Mouse (Mus musculus): Measurements from ENCODE around the gene Serpinc1.
A peak's percentile ranks its signal among the peaks of the same experiment; 100 is the strongest.
"Not testable (repeated sequence)": the region's sequence is repeated elsewhere in the genome, so short reads cannot be mapped to it uniquely, and the experiment has no call there.

Serpinc1 gene

GRCm38 (mm10) chr1:161020051-161020450 is 41.7 kb downstream of the Serpinc1 start:
- DNase-seq (ENCODE audit: inconsistent age in 2 of 2, low spot score in 1 of 2): no peak

- DNase-seq (ENCODE audit: inconsistent age in 2 of 2, low spot score in 1 of 2): peak in 1 of 2 experiments; percentile 71
These were observed 47.2 kb downstream of the Serpinc1 start for GRCm38 (mm10) chr1:161025410-161026210.

GRCm38 (mm10) chr1:161027196-161027595 is 48.8 kb downstream of the Serpinc1 start:
- DNase-seq (ENCODE audit: inconsistent age in 2 of 2, low spot score in 1 of 2): no peak

GRCm38 (mm10) chr1:161028427-161028826 is 50.0 kb downstream of the Serpinc1 start:
- not testable (repeated sequence) for DNase-seq (ENCODE audit: inconsistent age in 2 of 2, low spot score in 1 of 2)

- DNase-seq (ENCODE audit: inconsistent age in 2 of 2, low spot score in 1 of 2): no peak
These were observed 51.7 kb downstream of the Serpinc1 start for GRCm38 (mm10) chr1:161030058-161030457.

- DNase-seq (ENCODE audit: inconsistent age in 2 of 2, low spot score in 1 of 2): peak in 1 of 2 experiments; percentile 39
These were observed 53.5 kb downstream of the Serpinc1 start for GRCm38 (mm10) chr1:161031881-161032280.

- peak; percentile 79 to 90 for DNase-seq (ENCODE audit: inconsistent age in 2 of 2, low spot score in 1 of 2)
These were observed 54.0 kb downstream of the Serpinc1 start for GRCm38 (mm10) chr1:161032345-161032744.

GRCm38 (mm10) chr1:161033856-161034434 is 55.6 kb downstream of the Serpinc1 start:
- DNase-seq (ENCODE audit: inconsistent age in 2 of 2, low spot score in 1 of 2): no peak

- peak; percentile 99 to 100 for DNase-seq (ENCODE audit: inconsistent age in 2 of 2, low spot score in 1 of 2)
These were observed 56.3 kb downstream of the Serpinc1 start, which contains the start of gene Zbtb37 for GRCm38 (mm10) chr1:161034435-161035280. Gene Zbtb37, minus strand, starts transcription at chr1:161034849.

GRCm38 (mm10) chr1:161035281-161035785 is 56.9 kb downstream of the Serpinc1 start:
- DNase-seq (ENCODE audit: inconsistent age in 2 of 2, low spot score in 1 of 2): no peak

- DNase-seq (ENCODE audit: inconsistent age in 2 of 2, low spot score in 1 of 2): peak in 1 of 2 experiments; percentile 30
These were observed 57.5 kb downstream of the Serpinc1 start for GRCm38 (mm10) chr1:161035786-161036404.

GRCm38 (mm10) chr1:161036411-161036841 is 58.0 kb downstream of the Serpinc1 start:
- DNase-seq (ENCODE audit: inconsistent age in 2 of 2, low spot score in 1 of 2): peak; percentile 26 to 70

GRCm38 (mm10) chr1:161037026-161037425 is 58.6 kb downstream of the Serpinc1 start:
- DNase-seq (ENCODE audit: inconsistent age in 2 of 2, low spot score in 1 of 2): no peak

- peak in 1 of 2 experiments; percentile 37 for DNase-seq (ENCODE audit: inconsistent age in 2 of 2, low spot score in 1 of 2)
These were observed 59.2 kb downstream of the Serpinc1 start for GRCm38 (mm10) chr1:161037599-161037998.

GRCm38 (mm10) chr1:161038004-161038403 is 59.6 kb downstream of the Serpinc1 start:
- no peak for DNase-seq (ENCODE audit: inconsistent age in 2 of 2, low spot score in 1 of 2)

GRCm38 (mm10) chr1:161038968-161039721 is 60.8 kb downstream of the Serpinc1 start:
- DNase-seq (ENCODE audit: inconsistent age in 2 of 2, low spot score in 1 of 2): peak in 1 of 2 experiments; percentile 54

- DNase-seq (ENCODE audit: inconsistent age in 2 of 2, low spot score in 1 of 2): peak in 1 of 2 experiments; percentile 66
These were observed 61.5 kb downstream of the Serpinc1 start for GRCm38 (mm10) chr1:161039741-161040425.

GRCm38 (mm10) chr1:161040426-161040770 is 62.0 kb downstream of the Serpinc1 start:
- DNase-seq (ENCODE audit: inconsistent age in 2 of 2, low spot score in 1 of 2): peak; percentile 22 to 61

GRCm38 (mm10) chr1:161040855-161041254 is 62.5 kb downstream of the Serpinc1 start:
- peak in 1 of 2 experiments; percentile 30 for DNase-seq (ENCODE audit: inconsistent age in 2 of 2, low spot score in 1 of 2)
